Mouse (Mus musculus) T-cell, adult 2 months (primary cell): ENCODE data around the gene Gm37240.

ENCODE experiments used
- DNase-seq: peaks from one replicate; pipeline ENCODE4 v3.0.0; 2022; ENCODE audit warnings: low spot score

Gene Gm37240

GRCm38 (mm10) chr3:84529021-84529420, 1358.3 kb downstream of the Gm37240 start:
- no peak for DNase-seq

- DNase-seq = no peak
Measured at GRCm38 (mm10) chr3:84524952-84525351, 1362.4 kb downstream of the Gm37240 start.

- DNase-seq = no peak
Measured at GRCm38 (mm10) chr3:84516163-84516562, 1371.2 kb downstream of the Gm37240 start.

GRCm38 (mm10) chr3:84512774-84513515, 1374.4 kb downstream of the Gm37240 start:
- DNase-seq = no peak

- DNase-seq = no peak
Measured at GRCm38 (mm10) chr3:84505193-84505592, 1382.1 kb downstream of the Gm37240 start.

GRCm38 (mm10) chr3:84504291-84504690, 1383.0 kb downstream of the Gm37240 start:
- DNase-seq = no peak

GRCm38 (mm10) chr3:84502101-84502500, 1385.2 kb downstream of the Gm37240 start:
- DNase-seq = no peak

GRCm38 (mm10) chr3:84500491-84500890, 1386.8 kb downstream of the Gm37240 start:
- DNase-seq = no peak

- DNase-seq = no peak
Measured at GRCm38 (mm10) chr3:84497718-84498117, 1389.6 kb downstream of the Gm37240 start.

- DNase-seq = no peak
Measured at GRCm38 (mm10) chr3:84492657-84493056, 1394.7 kb downstream of the Gm37240 start.

GRCm38 (mm10) chr3:84492148-84492547, 1395.2 kb downstream of the Gm37240 start:
- no peak for DNase-seq

GRCm38 (mm10) chr3:84488716-84489115, 1398.6 kb downstream of the Gm37240 start:
- no peak for DNase-seq

GRCm38 (mm10) chr3:84484891-84485290, 1402.4 kb downstream of the Gm37240 start:
- DNase-seq = no peak

GRCm38 (mm10) chr3:84484333-84484732, 1403.0 kb downstream of the Gm37240 start:
- DNase-seq = no peak

GRCm38 (mm10) chr3:84482121-84482520, 1405.2 kb downstream of the Gm37240 start:
- no peak for DNase-seq

GRCm38 (mm10) chr3:84481104-84481503, 1406.2 kb downstream of the Gm37240 start:
- no peak for DNase-seq

- DNase-seq = peak; percentile 28
Measured at GRCm38 (mm10) chr3:84480006-84480897, 1407.1 kb downstream of the Gm37240 start, which contains the start of gene Fhdc1. Gene Fhdc1 (minus strand): TSS chr3:84480429.

- no peak for DNase-seq
Measured at GRCm38 (mm10) chr3:84479293-84480005, 1407.9 kb downstream of the Gm37240 start.

- DNase-seq = no peak
Measured at GRCm38 (mm10) chr3:84478896-84479292, 1408.4 kb downstream of the Gm37240 start.

GRCm38 (mm10) chr3:84478195-84478594, 1409.1 kb downstream of the Gm37240 start:
- DNase-seq = no peak

GRCm38 (mm10) chr3:84477498-84477897, 1409.8 kb downstream of the Gm37240 start:
- DNase-seq = no peak
